Mouse (Mus musculus) lung, adult 2 months (tissue): ENCODE results near the gene Dock8.

Source experiments
- CTCF ChIP-seq: fragments of 200-500 bp; IDR thresholded peaks from 2 replicates; pipeline ENCODE4 v1.5.1; 2011; ENCODE audit warnings: mild to moderate bottlenecking, low read length, control low read depth; ENCODE audit not compliant: insufficient read depth
- POLR2A ChIP-seq: fragments of 200-500 bp; IDR thresholded peaks from 2 replicates; pipeline ENCODE4 v1.6.1; 2011; ENCODE audit warnings: low read depth, mild to moderate bottlenecking, control low read depth, low read length, borderline replicate concordance; ENCODE audit errors: extremely low read depth

DNA sequence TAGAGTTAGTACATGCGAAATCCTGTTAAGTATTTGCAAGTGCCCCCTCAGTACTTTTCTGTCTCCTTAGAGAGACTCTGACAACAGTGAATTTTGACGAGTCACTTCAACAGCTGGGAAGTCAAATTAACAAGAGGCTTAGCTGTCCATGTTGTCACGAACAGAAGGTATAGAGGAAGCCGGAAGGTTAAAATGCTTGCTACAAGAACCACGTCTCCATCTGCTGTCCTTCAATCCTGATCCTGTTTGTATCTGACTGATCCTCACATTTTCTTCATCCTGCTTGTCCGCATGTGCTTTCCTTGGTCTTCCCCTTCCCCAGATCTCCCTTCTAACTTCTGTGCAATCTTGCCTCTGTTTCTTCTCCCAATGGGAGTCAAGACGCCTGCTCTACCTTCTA is 53.8 kb downstream of the Dock8 start:
- TF ChIP-seq CTCF (no peak), POLR2A (no peak)
